Mouse (Mus musculus) midbrain, embryonic 11.5 days (tissue): ENCODE data around the gene Plcl2. TPM values are rescaled to one million over a fixed set of nuclear protein-coding genes. Genes with fewer than 3 reads are reported as not detected.
A peak's percentile ranks its signal among the peaks of the same experiment; 100 is the strongest.

Source experiments
- ATAC-seq: fragments of 200-750 bp; cut with Nextera tagmentation; 2 replicates; pipeline ENCODE4 v1.8.0; 2017; ENCODE audit warnings: moderate TSS enrichment, moderate library complexity; ENCODE audit not compliant: low FRiP score
- DNase-seq: peaks from one replicate; pipeline ENCODE4 v3.0.0; 2015; ENCODE audit warnings: low spot score; ENCODE audit errors: missing footprints
- H3K27ac ChIP-seq: fragments of 300-500 bp; sonication (generic); 2 replicates; pipeline ENCODE4 v1.5.1; 2014; ENCODE audit warnings: low read depth, low read length
- H3K27me3 ChIP-seq: fragments of 300-500 bp; sonication (generic); 2 replicates; pipeline ENCODE4 v1.6.1; 2014; ENCODE audit warnings: mild to moderate bottlenecking, low read length, moderate library complexity, mixed read lengths; ENCODE audit not compliant: control insufficient read depth, insufficient read depth
- H3K36me3 ChIP-seq: fragments of 300-500 bp; sonication (generic); 2 replicates; pipeline ENCODE4 v1.6.1; 2014; ENCODE audit warnings: mild to moderate bottlenecking, low read length, moderate library complexity, mixed read lengths; ENCODE audit not compliant: control insufficient read depth, insufficient read depth
- H3K4me1 ChIP-seq: fragments of 300-500 bp; sonication (generic); 2 replicates; pipeline ENCODE4 v1.6.1; 2014; ENCODE audit warnings: low read length; ENCODE audit not compliant: control insufficient read depth, insufficient read depth
- H3K4me2 ChIP-seq: fragments of 300-500 bp; sonication (generic); 2 replicates; pipeline ENCODE4 v1.6.1; 2014; ENCODE audit warnings: mild to moderate bottlenecking, moderate library complexity
- H3K4me3 ChIP-seq: fragments of 300-500 bp; sonication (generic); 2 replicates; pipeline ENCODE4 v1.5.1; 2014; ENCODE audit warnings: low read depth, low read length
- H3K9ac ChIP-seq: fragments of 300-500 bp; sonication (generic); 2 replicates; pipeline ENCODE4 v1.6.1; 2014; ENCODE audit warnings: low read length
- H3K9me3 ChIP-seq: fragments of 300-500 bp; sonication (generic); 2 replicates; pipeline ENCODE4 v1.6.1; 2016; ENCODE audit warnings: low read length; ENCODE audit not compliant: control insufficient read depth
- WGBS: fragments of 180-500 bp; shearing (Covaris S2); extraction: QIAGEN DNeasy Blood & Tissue Kit; methylation state at CpG from one replicate; pipeline ENCODE4 v1.1.7; 2014; 5-methylcytosine and 5-hydroxymethylcytosine counted together
- polyA plus RNA-seq: library from polyadenylated mRNA; unstranded; fragments of >200 nt; fragmentation: Nextera tagmentation; extraction: Ambion mirVana; gene quantifications from 2 replicates; pipeline ENCODE4 v1.2.1, GENCODE M21; 2014

Plcl2 gene
- polyA plus RNA-seq, 1 experiment from 2014 or later = 6.1 TPM

- H3K27me3 ChIP-seq = no peaks in the 10 kb centered on the region; the same call in 1 of the 2 replicates
- peak overlapping the region; percentile 82 for H3K4me3 ChIP-seq
- WGBS = 12% methylated on average over 18 of the region's 18 CpGs
- H3K27ac ChIP-seq = no peak overlapping the region
- no peaks in the 10 kb centered on the region for H3K9me3 ChIP-seq
- peak; percentile 93 for DNase-seq
- H3K4me2 ChIP-seq = peak overlapping the region; percentile 71
- peak; percentile 26; the same call in 1 of the 2 replicates for ATAC-seq
- H3K36me3 ChIP-seq = no peaks in the 10 kb centered on the region
- H3K4me1 ChIP-seq = peaks cover 7% of the 10 kb centered on the region; the same call in 1 of the 2 replicates
- peak overlapping the region; percentile 93 for H3K9ac ChIP-seq
These were observed 988 bp upstream of the Plcl2 start for GRCm38 (mm10) chr17:50508055-50508774.

GRCm38 (mm10) chr17:50508775-50509250 lies 390 bp upstream of the Plcl2 start:
- under 1% methylated on average over 54 of the region's 72 CpGs for WGBS
- H3K4me1 ChIP-seq = peaks cover 7% of the 10 kb centered on the region; the same call in 1 of the 2 replicates
- DNase-seq (peak; percentile 96), ATAC-seq (peak; percentile 93)
- H3K4me2 ChIP-seq = peak overlapping the region; percentile 71
- H3K27me3 ChIP-seq = no peaks in the 10 kb centered on the region; the same call in 1 of the 2 replicates
- no peaks in the 10 kb centered on the region for H3K36me3 ChIP-seq
- H3K9ac ChIP-seq = peak overlapping the region; percentile 93
- H3K9me3 ChIP-seq = no peaks in the 10 kb centered on the region
- H3K4me3 ChIP-seq = peak overlapping the region; percentile 82
- peak overlapping the region; percentile 76 for H3K27ac ChIP-seq

GRCm38 (mm10) chr17:50510279-50510678 lies 1.1 kb downstream of the Plcl2 start:
- Histone ChIP-seq H3K4me3 (peak overlapping the region; percentile 82), H3K36me3 (no peaks in the 10 kb centered on the region), H3K4me1 (peaks cover 11% of the 10 kb centered on the region), H3K9ac (peak overlapping the region; percentile 93), H3K9me3 (no peaks in the 10 kb centered on the region), H3K4me2 (peak overlapping the region; percentile 71), H3K27me3 (no peaks in the 10 kb centered on the region; the same call in 1 of the 2 replicates), H3K27ac (no peak overlapping the region)
- ATAC-seq = no peak
- WGBS = 54% methylated on average over 2 of the region's 2 CpGs
- no peak for DNase-seq

- Histone ChIP-seq H3K27me3 (no peaks in the 10 kb centered on the region; the same call in 1 of the 2 replicates), H3K27ac (no peak overlapping the region), H3K9me3 (no peaks in the 10 kb centered on the region), H3K4me3 (no peak overlapping the region), H3K36me3 (no peaks in the 10 kb centered on the region), H3K4me1 (peaks cover 11% of the 10 kb centered on the region), H3K4me2 (peak overlapping the region; percentile 71), H3K9ac (no peak overlapping the region)
- peak; percentile 79 for DNase-seq
- no peak for ATAC-seq
- WGBS = 93% methylated on average over 1 of the region's 1 CpGs
These were observed 1.5 kb downstream of the Plcl2 start for GRCm38 (mm10) chr17:50510741-50511140.

GRCm38 (mm10) chr17:50512222-50512621 lies 3.0 kb downstream of the Plcl2 start:
- Histone ChIP-seq H3K27me3 (no peaks in the 10 kb centered on the region; the same call in 1 of the 2 replicates), H3K4me2 (no peak overlapping the region), H3K9ac (no peak overlapping the region), H3K27ac (no peak overlapping the region), H3K4me3 (no peak overlapping the region), H3K4me1 (peaks cover 11% of the 10 kb centered on the region), H3K36me3 (no peaks in the 10 kb centered on the region), H3K9me3 (no peaks in the 10 kb centered on the region)
- 86% methylated on average over 5 of the region's 5 CpGs for WGBS
- no peak for DNase-seq
- no peak for ATAC-seq

- no peak overlapping the region for H3K4me3 ChIP-seq
- H3K4me2 ChIP-seq = no peak overlapping the region
- WGBS = 93% methylated on average over 7 of the region's 7 CpGs
- DNase-seq (peak; percentile 61), ATAC-seq (no peak)
- no peaks in the 10 kb centered on the region for H3K9me3 ChIP-seq
- no peaks in the 10 kb centered on the region for H3K36me3 ChIP-seq
- peaks cover 11% of the 10 kb centered on the region for H3K4me1 ChIP-seq
- H3K27me3 ChIP-seq = no peaks in the 10 kb centered on the region; the same call in 1 of the 2 replicates
- no peak overlapping the region for H3K9ac ChIP-seq
- H3K27ac ChIP-seq = no peak overlapping the region
These were observed 3.6 kb downstream of the Plcl2 start for GRCm38 (mm10) chr17:50512841-50513240.

- ATAC-seq (no peak), DNase-seq (peak; percentile 37)
- H3K4me1 ChIP-seq = peaks cover 11% of the 10 kb centered on the region
- H3K27ac ChIP-seq = no peak overlapping the region
- no peak overlapping the region for H3K4me3 ChIP-seq
- H3K36me3 ChIP-seq = no peaks in the 10 kb centered on the region
- no peak overlapping the region for H3K9ac ChIP-seq
- no peak overlapping the region for H3K4me2 ChIP-seq
- 94% methylated on average over 7 of the region's 7 CpGs for WGBS
- H3K9me3 ChIP-seq = no peaks in the 10 kb centered on the region
- no peaks in the 10 kb centered on the region for H3K27me3 ChIP-seq
These were observed 4.2 kb downstream of the Plcl2 start for GRCm38 (mm10) chr17:50513376-50513775.

GRCm38 (mm10) chr17:50514012-50514411 lies 4.8 kb downstream of the Plcl2 start:
- no peak overlapping the region for H3K27ac ChIP-seq
- H3K4me3 ChIP-seq = no peak overlapping the region
- no peaks in the 10 kb centered on the region for H3K36me3 ChIP-seq
- DNase-seq = no peak
- peaks cover 9% of the 10 kb centered on the region for H3K4me1 ChIP-seq
- no peak for ATAC-seq
- WGBS = 72% methylated on average over 7 of the region's 7 CpGs
- no peaks in the 10 kb centered on the region for H3K9me3 ChIP-seq
- no peak overlapping the region for H3K9ac ChIP-seq
- H3K27me3 ChIP-seq = no peaks in the 10 kb centered on the region
- H3K4me2 ChIP-seq = no peak overlapping the region; the same call in 1 of the 2 replicates

- H3K4me3 ChIP-seq = no peak overlapping the region
- H3K9ac ChIP-seq = no peak overlapping the region
- no peaks in the 10 kb centered on the region for H3K9me3 ChIP-seq
- H3K4me1 ChIP-seq = peaks cover 4% of the 10 kb centered on the region
- DNase-seq = peak; percentile 51
- no peak overlapping the region for H3K27ac ChIP-seq
- no peak for ATAC-seq
- WGBS = 83% methylated on average over 4 of the region's 4 CpGs
- H3K36me3 ChIP-seq = no peaks in the 10 kb centered on the region
- H3K4me2 ChIP-seq = no peak overlapping the region
- H3K27me3 ChIP-seq = no peaks in the 10 kb centered on the region
These were observed 6.7 kb downstream of the Plcl2 start for GRCm38 (mm10) chr17:50515926-50516325.
